Mouse (Mus musculus) left cerebral cortex, postnatal 36 days (tissue): Measurements from ENCODE around the gene Pga5. TPM values are rescaled to one million over a fixed set of nuclear protein-coding genes. Genes with fewer than 3 reads are reported as not detected.

Source experiments
- DNase-seq, 2 experiments: peaks; one replicate each; pipeline ENCODE4 v3.0.0; 2021 to 2022; ENCODE audit warnings: low spot score in 2 of 2, mixed read lengths in 1 of 2
- intact Hi-C: fragments of 180-260 bp; cut with DNase I; formaldehyde crosslinking; loops from one replicate; pipeline ENCODE4 v1.15.1; 2025
- total RNA-seq, 2 experiments: library from RNA; stranded (reverse); gene quantifications; 2 replicates each; pipeline ENCODE4 v1.2.3; 2021

Pga5 gene
- total RNA-seq, 2 experiments from 2014 or later: not detected

GRCm38 (mm10) chr19:10681571-10681970 lies 3.7 kb upstream of the Pga5 start:
- intact Hi-C loops: no loop called here
- no peak for DNase-seq

GRCm38 (mm10) chr19:10678772-10679067 lies 849 bp upstream of the Pga5 start:
- no peak for DNase-seq
- intact Hi-C loops: loop anchor here (1.0 to 5.0 kb wide), 2 partner anchors 31 to 279 kb away; no protein-coding TSS in a partner anchor

GRCm38 (mm10) chr19:10676656-10677055 lies 1.2 kb downstream of the Pga5 start:
- intact Hi-C loops: loop anchor here (5.0 kb wide), 1 partner anchor 281 kb away; no protein-coding TSS in a partner anchor
- no peak for DNase-seq

GRCm38 (mm10) chr19:10673275-10673674 lies 4.6 kb downstream of the Pga5 start:
- intact Hi-C loops: no loop called here
- no peak for DNase-seq

GRCm38 (mm10) chr19:10671854-10672417 lies 5.9 kb downstream of the Pga5 start:
- intact Hi-C loops: no loop called here
- DNase-seq: no peak

GRCm38 (mm10) chr19:10671319-10671718 lies 6.6 kb downstream of the Pga5 start:
- DNase-seq: no peak
- intact Hi-C loops: no loop called here

- intact Hi-C loops: loop anchor here (5.0 kb wide), 1 partner anchor 307 kb away; the partner anchor contains the start of gene Ms4a10
- peak; percentile 34 to 45 for DNase-seq
Measured at GRCm38 (mm10) chr19:10665499-10665898, 12.4 kb downstream of the Pga5 start.

- intact Hi-C loops: loop anchor here (5.0 kb wide), 1 partner anchor 307 kb away; the partner anchor contains the start of gene Ms4a10
- DNase-seq: no peak
Measured at GRCm38 (mm10) chr19:10665093-10665492, 12.8 kb downstream of the Pga5 start.

GRCm38 (mm10) chr19:10662665-10663064 lies 15.2 kb downstream of the Pga5 start:
- intact Hi-C loops: no loop called here
- DNase-seq: no peak

- intact Hi-C loops: no loop called here
- DNase-seq: no peak
Measured at GRCm38 (mm10) chr19:10661919-10662318, 16.0 kb downstream of the Pga5 start.

- DNase-seq: no peak
- intact Hi-C loops: no loop called here
Measured at GRCm38 (mm10) chr19:10661373-10661772, 16.5 kb downstream of the Pga5 start.

- intact Hi-C loops: no loop called here
Measured at GRCm38 (mm10) chr19:10658406-10658805, 19.5 kb downstream of the Pga5 start.

GRCm38 (mm10) chr19:10657742-10658141 lies 20.1 kb downstream of the Pga5 start:
- no peak for DNase-seq
- intact Hi-C loops: no loop called here

More at GRCm38 (mm10) chr19:10658406-10658805, 19.5 kb downstream of the Pga5 start:
- no peak for DNase-seq

- no peak for DNase-seq
- intact Hi-C loops: no loop called here
Measured at GRCm38 (mm10) chr19:10656058-10656457, 21.8 kb downstream of the Pga5 start.

GRCm38 (mm10) chr19:10648156-10648555 lies 29.7 kb downstream of the Pga5 start:
- DNase-seq: no peak
- intact Hi-C loops: no loop called here

- intact Hi-C loops: no loop called here
- DNase-seq: no peak
Measured at GRCm38 (mm10) chr19:10645616-10646015, 32.3 kb downstream of the Pga5 start.

- intact Hi-C loops: no loop called here
- DNase-seq: no peak
Measured at GRCm38 (mm10) chr19:10640589-10641378, 37.1 kb downstream of the Pga5 start.

GRCm38 (mm10) chr19:10640080-10640479 lies 37.8 kb downstream of the Pga5 start:
- intact Hi-C loops: no loop called here
- no peak for DNase-seq

GRCm38 (mm10) chr19:10637840-10638239 lies 40.0 kb downstream of the Pga5 start:
- no peak for DNase-seq
- intact Hi-C loops: no loop called here

- DNase-seq: peak; percentile 63
- intact Hi-C loops: no loop called here
Measured at GRCm38 (mm10) chr19:10634872-10635318, 43.0 kb downstream of the Pga5 start.
